Mouse (Mus musculus): ENCODE results near the gene Ndufs7.
"Not testable (repeated sequence)": the region's sequence is repeated elsewhere in the genome, so short reads cannot be mapped to it uniquely, and the experiment has no call there.

GRCm38 (mm10) chr10:80223137-80223536, 25.8 kb upstream of the Ndufs7 start:
- TF ChIP-seq GATA1, TAL1 (IDR thresholded peaks at IDR 0.05; ENCODE audit: low read length): not testable (repeated sequence)
